Mouse (Mus musculus) intestine, embryonic 16.5 days (tissue): Measurements from ENCODE around the gene Cdh23. TPM values are rescaled to one million over a fixed set of nuclear protein-coding genes. Genes with fewer than 3 reads are reported as not detected.

Experiments
- ATAC-seq: fragments of 200-750 bp; cut with Nextera tagmentation; 2 replicates; pipeline ENCODE4 v1.8.0; 2017; ENCODE audit warnings: moderate TSS enrichment, moderate library complexity
- H3K27ac ChIP-seq: fragments of 300-500 bp; sonication (generic); 2 replicates; pipeline ENCODE4 v1.5.1; 2014; ENCODE audit warnings: mild to moderate bottlenecking, low read length
- H3K27me3 ChIP-seq: fragments of 300-500 bp; sonication (generic); replicated peaks from 2 replicates; pipeline ENCODE4 v1.6.1; 2014; ENCODE audit warnings: low read length, control low read depth, mixed read lengths; ENCODE audit not compliant: control insufficient read depth, insufficient read depth
- H3K36me3 ChIP-seq: fragments of 300-500 bp; sonication (generic); 2 replicates; pipeline ENCODE4 v1.6.1; 2014; ENCODE audit warnings: low read length, control low read depth; ENCODE audit not compliant: control insufficient read depth, insufficient read depth
- H3K4me1 ChIP-seq: fragments of 300-500 bp; sonication (generic); 2 replicates; pipeline ENCODE4 v1.6.1; 2014; ENCODE audit warnings: low read length, control low read depth, mixed read lengths; ENCODE audit not compliant: control insufficient read depth, insufficient read depth
- H3K4me2 ChIP-seq: fragments of 300-500 bp; sonication (generic); 2 replicates; pipeline ENCODE4 v1.6.1; 2014; ENCODE audit warnings: low read depth, low read length, control low read depth
- H3K4me3 ChIP-seq: fragments of 300-500 bp; sonication (generic); 2 replicates; pipeline ENCODE4 v1.5.1; 2014; ENCODE audit warnings: mild to moderate bottlenecking, low read length
- H3K9ac ChIP-seq: fragments of 300-500 bp; sonication (generic); 2 replicates; pipeline ENCODE4 v1.6.1; 2014; ENCODE audit warnings: low read depth, low read length
- H3K9me3 ChIP-seq: fragments of 300-500 bp; sonication (generic); 2 replicates; pipeline ENCODE4 v1.6.1; 2016; ENCODE audit warnings: low read length, control low read depth; ENCODE audit not compliant: control insufficient read depth
- WGBS: fragments of 180-500 bp; shearing (Covaris S2); extraction: QIAGEN DNeasy Blood & Tissue Kit; methylation state at CpG from one replicate; pipeline ENCODE4 v1.1.7; 2014; 5-methylcytosine and 5-hydroxymethylcytosine counted together
- polyA plus RNA-seq: library from polyadenylated mRNA; unstranded; fragments of >200 nt; fragmentation: Nextera tagmentation; extraction: Ambion mirVana; gene quantifications from 2 replicates; pipeline ENCODE4 v1.2.1, GENCODE M21; 2015

The Cdh23 gene
- polyA plus RNA-seq, 1 experiment from 2014 or later, result 0.33 TPM

- Histone ChIP-seq H3K27ac (peak overlapping the region; percentile 54), H3K4me3 (no peak overlapping the region), H3K9me3 (no peaks in the 10 kb centered on the region), H3K9ac (no peak overlapping the region), H3K4me1 (no peaks in the 10 kb centered on the region), H3K4me2 (no peak overlapping the region), H3K27me3 (no peaks in the 10 kb centered on the region), H3K36me3 (no peaks in the 10 kb centered on the region)
- no peak for ATAC-seq
- 72% methylated on average over 9 of the region's 9 CpGs for WGBS
Measured at GRCm38 (mm10) chr10:60379419-60379957, 316.8 kb downstream of the Cdh23 start.

DNA sequence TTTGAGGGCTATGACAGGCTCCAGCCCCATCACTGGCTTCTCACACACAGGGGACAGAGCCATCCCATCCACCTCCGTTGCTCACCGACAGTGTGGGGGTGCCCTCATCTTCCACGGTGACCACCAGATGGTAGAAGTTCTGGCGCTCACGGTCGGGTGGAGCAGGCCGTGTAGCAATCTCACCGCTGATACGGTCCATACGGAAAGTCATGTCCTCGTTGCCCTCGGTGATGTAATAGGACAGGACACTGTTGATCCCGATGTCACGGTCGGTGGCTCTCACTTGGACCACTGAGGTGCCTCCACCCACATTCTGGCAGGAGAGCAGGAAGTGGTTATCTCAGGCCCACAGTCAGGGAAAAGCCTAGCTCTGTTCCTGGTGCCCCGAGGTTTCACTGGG is 319.6 kb downstream of the Cdh23 start:
- H3K27ac ChIP-seq, result no peak overlapping the region
- H3K9me3 ChIP-seq, result no peaks in the 10 kb centered on the region
- H3K4me3 ChIP-seq, result no peak overlapping the region
- H3K27me3 ChIP-seq, result no peaks in the 10 kb centered on the region
- no peak for ATAC-seq
- H3K4me2 ChIP-seq, result no peak overlapping the region
- H3K9ac ChIP-seq, result no peak overlapping the region
- 0 out of 2 replicates have a peak, but pooled peaks cover 2% of the 10 kb centered on the region for H3K36me3 ChIP-seq
- peaks cover 7% of the 10 kb centered on the region for H3K4me1 ChIP-seq
- 88% methylated on average over 16 of the region's 16 CpGs for WGBS

DNA sequence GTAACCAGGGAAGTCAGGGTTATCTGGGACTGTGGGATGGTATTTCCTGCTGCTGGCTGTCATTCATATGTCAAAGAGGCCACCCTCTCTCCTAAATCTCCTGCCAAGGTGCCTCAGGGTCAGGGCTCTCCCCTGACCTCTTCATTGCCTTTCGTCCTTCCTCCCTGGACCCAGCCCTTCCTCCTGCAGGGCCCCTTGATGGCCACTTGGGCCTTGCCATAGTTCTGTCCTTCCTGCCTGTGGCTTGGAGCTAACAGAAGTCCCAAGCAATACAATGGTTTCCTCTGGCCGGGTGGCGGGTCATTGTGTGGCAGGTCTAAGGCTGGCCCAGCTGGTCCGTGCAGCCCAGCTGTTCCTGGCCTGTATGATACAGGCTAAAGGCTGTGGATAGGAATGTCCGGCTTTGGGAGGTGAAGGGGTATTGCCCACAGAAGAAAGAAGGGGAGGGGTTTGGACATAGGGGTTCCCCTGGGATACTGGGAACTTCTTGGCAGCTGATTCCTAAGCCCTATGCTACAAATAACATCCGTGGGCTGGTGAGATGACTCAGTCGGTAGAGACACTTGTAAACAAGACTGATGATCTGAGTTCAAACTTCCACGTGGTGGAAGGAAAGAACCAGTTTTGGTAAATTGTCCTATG is 322.2 kb downstream of the Cdh23 start:
- Histone ChIP-seq H3K4me1 (peaks cover 7% of the 10 kb centered on the region), H3K9me3 (no peaks in the 10 kb centered on the region), H3K9ac (0 out of 2 replicates have a peak overlapping the region, but pooled peaks have one; percentile 10), H3K27me3 (no peaks in the 10 kb centered on the region), H3K4me2 (no peak overlapping the region), H3K4me3 (no peak overlapping the region), H3K36me3 (0 out of 2 replicates have a peak, but pooled peaks cover 2% of the 10 kb centered on the region), H3K27ac (no peak overlapping the region; the same call in 1 of the 2 replicates)
- ATAC-seq, result peak; percentile 71
- WGBS, result 58% methylated on average over 8 of the region's 8 CpGs

- ATAC-seq, result no peak
- Histone ChIP-seq H3K9me3 (no peaks in the 10 kb centered on the region), H3K4me1 (peaks cover 7% of the 10 kb centered on the region), H3K27me3 (no peaks in the 10 kb centered on the region), H3K27ac (no peak overlapping the region; the same call in 1 of the 2 replicates), H3K36me3 (0 out of 2 replicates have a peak, but pooled peaks cover 2% of the 10 kb centered on the region), H3K4me2 (no peak overlapping the region), H3K9ac (0 out of 2 replicates have a peak overlapping the region, but pooled peaks have one; percentile 10), H3K4me3 (no peak overlapping the region)
- WGBS, result 48% methylated on average over 6 of the region's 6 CpGs
Measured at GRCm38 (mm10) chr10:60373543-60373936, 322.8 kb downstream of the Cdh23 start.

- Histone ChIP-seq H3K36me3 (0 out of 2 replicates have a peak, but pooled peaks cover 2% of the 10 kb centered on the region), H3K4me1 (peaks cover 7% of the 10 kb centered on the region), H3K27me3 (no peaks in the 10 kb centered on the region), H3K9ac (no peak overlapping the region), H3K9me3 (no peaks in the 10 kb centered on the region), H3K4me3 (no peak overlapping the region), H3K4me2 (no peak overlapping the region), H3K27ac (0 out of 2 replicates have a peak overlapping the region, but pooled peaks have one; percentile 37)
- WGBS, result 71% methylated on average over 5 of the region's 5 CpGs
- no peak for ATAC-seq
Measured at GRCm38 (mm10) chr10:60371596-60372386, 324.5 kb downstream of the Cdh23 start.

DNA sequence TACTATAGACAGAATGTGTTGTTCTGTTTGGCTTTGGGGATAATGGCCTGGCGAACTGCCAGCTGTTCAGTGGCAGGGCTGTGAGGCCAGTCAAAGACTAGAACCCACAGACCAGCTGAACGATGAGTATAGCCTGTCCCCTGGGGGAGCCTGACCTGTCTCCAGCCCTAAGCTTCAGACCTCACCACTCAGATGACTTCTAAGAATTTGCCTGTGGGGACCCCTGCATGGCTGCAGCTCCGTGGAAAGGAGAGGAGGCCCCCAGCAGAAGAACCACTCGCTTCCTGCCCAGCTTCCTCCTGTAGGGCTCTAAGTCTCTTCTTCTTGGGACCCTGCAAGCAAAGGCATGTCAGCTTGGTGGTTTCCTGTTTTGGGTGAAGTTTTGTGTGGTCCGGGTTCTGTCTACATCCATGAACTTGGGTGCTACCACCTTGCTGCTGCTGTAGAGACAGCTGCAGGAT is 325.7 kb downstream of the Cdh23 start:
- H3K27me3 ChIP-seq, result no peaks in the 10 kb centered on the region
- 0 out of 2 replicates have a peak, but pooled peaks cover 2% of the 10 kb centered on the region for H3K36me3 ChIP-seq
- no peaks in the 10 kb centered on the region for H3K9me3 ChIP-seq
- peaks cover 7% of the 10 kb centered on the region for H3K4me1 ChIP-seq
- H3K9ac ChIP-seq, result no peak overlapping the region
- WGBS, result 72% methylated on average over 5 of the region's 5 CpGs
- no peak overlapping the region for H3K4me3 ChIP-seq
- ATAC-seq, result no peak
- no peak overlapping the region for H3K4me2 ChIP-seq
- no peak overlapping the region for H3K27ac ChIP-seq

DNA sequence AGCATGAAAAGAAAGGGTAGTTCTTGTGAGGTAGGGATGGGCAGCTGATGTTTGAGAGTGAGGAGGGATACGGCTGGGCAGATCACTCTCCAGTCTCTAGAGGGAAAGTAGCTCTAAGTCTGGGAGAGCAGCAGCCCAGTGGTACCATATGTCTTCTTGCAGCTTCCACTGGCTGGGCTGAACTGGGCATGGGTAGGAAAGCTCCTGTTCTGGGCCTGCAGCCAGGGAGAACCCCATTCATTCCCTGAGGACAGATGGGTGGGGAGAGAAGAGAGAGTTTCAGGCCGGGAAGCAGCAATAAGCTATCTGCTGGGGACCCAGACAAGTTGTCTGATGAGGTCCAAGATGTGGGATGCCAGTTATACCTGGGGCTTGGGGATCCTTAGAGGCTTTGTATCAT is 326.2 kb downstream of the Cdh23 start:
- H3K36me3 ChIP-seq, result 0 out of 2 replicates have a peak, but pooled peaks cover 2% of the 10 kb centered on the region
- H3K4me3 ChIP-seq, result no peak overlapping the region
- 68% methylated on average over 2 of the region's 2 CpGs for WGBS
- H3K4me2 ChIP-seq, result no peak overlapping the region
- no peaks in the 10 kb centered on the region for H3K9me3 ChIP-seq
- H3K27me3 ChIP-seq, result no peaks in the 10 kb centered on the region; the same call in 1 of the 2 replicates
- ATAC-seq, result no peak
- H3K4me1 ChIP-seq, result peaks cover 7% of the 10 kb centered on the region
- H3K27ac ChIP-seq, result no peak overlapping the region
- no peak overlapping the region for H3K9ac ChIP-seq

- ATAC-seq, result no peak
- H3K4me3 ChIP-seq, result no peak overlapping the region
- H3K27me3 ChIP-seq, result no peaks in the 10 kb centered on the region; the same call in 1 of the 2 replicates
- 0 out of 2 replicates have a peak, but pooled peaks cover 2% of the 10 kb centered on the region for H3K36me3 ChIP-seq
- 83% methylated on average over 6 of the region's 6 CpGs for WGBS
- no peak overlapping the region for H3K27ac ChIP-seq
- peaks cover 7% of the 10 kb centered on the region for H3K4me1 ChIP-seq
- H3K9ac ChIP-seq, result no peak overlapping the region
- H3K4me2 ChIP-seq, result no peak overlapping the region
- H3K9me3 ChIP-seq, result no peaks in the 10 kb centered on the region
Measured at GRCm38 (mm10) chr10:60369405-60369804, 326.9 kb downstream of the Cdh23 start.

DNA sequence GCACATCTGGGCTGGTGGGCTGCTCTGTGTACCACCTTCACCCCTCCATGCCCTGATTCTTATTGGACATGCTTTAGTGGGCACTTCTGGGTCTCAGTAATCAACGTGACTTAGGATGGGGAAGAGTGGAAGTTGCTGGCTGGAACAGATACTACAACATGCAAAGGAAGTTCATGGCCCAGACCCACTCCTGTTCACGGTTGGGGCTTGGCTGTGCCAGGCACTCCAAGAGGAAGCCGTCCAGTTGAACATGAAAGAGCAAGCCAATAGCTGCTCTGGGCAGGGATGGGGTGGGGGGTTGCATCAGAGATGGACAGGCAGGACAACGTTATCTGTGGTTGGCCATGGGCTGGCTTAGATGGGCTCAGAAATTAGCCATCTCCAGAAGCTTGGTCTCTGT is 328.4 kb downstream of the Cdh23 start:
- Histone ChIP-seq H3K4me1 (peaks cover 2% of the 10 kb centered on the region; the same call in 1 of the 2 replicates), H3K27me3 (no peaks in the 10 kb centered on the region; the same call in 1 of the 2 replicates), H3K27ac (no peak overlapping the region), H3K36me3 (0 out of 2 replicates have a peak, but pooled peaks cover 2% of the 10 kb centered on the region), H3K4me3 (no peak overlapping the region), H3K9ac (no peak overlapping the region), H3K4me2 (no peak overlapping the region), H3K9me3 (no peaks in the 10 kb centered on the region)
- WGBS, result 72% methylated on average over 4 of the region's 4 CpGs
- no peak for ATAC-seq
